Mouse (Mus musculus) olfactory bulb, adult 2 months (tissue): ENCODE data around the gene Emid1.

Source experiments
- CTCF ChIP-seq: fragments of 200-500 bp; IDR thresholded peaks from 2 replicates; pipeline ENCODE4 v1.5.1; 2012; ENCODE audit warnings: low read depth, mild to moderate bottlenecking, low read length, moderate library complexity; ENCODE audit not compliant: insufficient read depth
- POLR2A ChIP-seq: fragments of 200-500 bp; IDR thresholded peaks from 2 replicates; pipeline ENCODE4 v1.6.1; 2012; ENCODE audit warnings: mild to moderate bottlenecking, low read depth, low read length, moderate library complexity; ENCODE audit not compliant: insufficient read depth

DNA sequence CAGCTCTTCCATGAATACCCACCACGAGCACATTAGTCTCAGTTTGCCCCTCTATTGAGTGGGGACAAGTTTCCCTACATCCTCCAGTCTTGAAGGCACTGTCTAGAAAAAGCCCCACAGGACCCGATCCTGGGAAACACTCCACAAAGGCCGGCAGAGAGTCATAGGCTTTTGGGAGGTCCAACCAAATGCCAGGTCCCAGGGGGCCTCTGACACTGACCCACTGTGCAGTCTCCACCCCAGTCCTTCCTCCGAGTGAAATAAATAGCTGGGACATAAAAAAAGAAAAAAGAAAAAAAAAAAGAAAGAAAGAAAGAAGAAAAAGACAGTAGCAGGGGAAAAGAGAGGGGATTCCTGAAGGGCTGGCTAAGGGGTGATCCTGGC lies 818 bp downstream of the Emid1 start:
- TF ChIP-seq CTCF (no peak), POLR2A (no peak)
